Mouse (Mus musculus) liver, embryonic 15.5 days (tissue): Measurements from ENCODE around the gene Ptpn22. TPM values are rescaled to one million over a fixed set of nuclear protein-coding genes. Genes with fewer than 3 reads are reported as not detected.

Experiments used
- ATAC-seq: fragments of 200-750 bp; cut with Nextera tagmentation; 2 replicates; pipeline ENCODE4 v1.8.0; 2017; ENCODE audit warnings: moderate number of reproducible peaks, mild to moderate bottlenecking, moderate library complexity; ENCODE audit not compliant: insufficient read depth
- H3K27ac ChIP-seq: fragments of 300-500 bp; sonication (generic); replicated peaks from 2 replicates; pipeline ENCODE4 v1.5.1; 2015; ENCODE audit warnings: mild to moderate bottlenecking, inconsistent platforms
- H3K27me3 ChIP-seq: fragments of 300-500 bp; sonication (generic); 2 replicates; pipeline ENCODE4 v1.6.1; 2015; ENCODE audit warnings: mild to moderate bottlenecking, inconsistent platforms
- H3K36me3 ChIP-seq: fragments of 300-500 bp; sonication (generic); replicated peaks from 2 replicates; pipeline ENCODE4 v1.6.1; 2015; ENCODE audit warnings: moderate library complexity, mild to moderate bottlenecking, inconsistent platforms
- H3K4me1 ChIP-seq: fragments of 300-500 bp; sonication (generic); replicated peaks from 2 replicates; pipeline ENCODE4 v1.6.1; 2015; ENCODE audit warnings: inconsistent platforms
- H3K4me2 ChIP-seq: fragments of 300-500 bp; sonication (generic); 2 replicates; pipeline ENCODE4 v1.6.1; 2015; ENCODE audit warnings: moderate library complexity, mild to moderate bottlenecking, inconsistent platforms
- H3K4me3 ChIP-seq: fragments of 300-500 bp; sonication (generic); replicated peaks from 2 replicates; pipeline ENCODE4 v1.5.1; 2015; ENCODE audit warnings: mild to moderate bottlenecking, inconsistent platforms
- H3K9ac ChIP-seq: fragments of 300-500 bp; sonication (generic); 2 replicates; pipeline ENCODE4 v1.6.1; 2015; ENCODE audit warnings: moderate library complexity, mild to moderate bottlenecking, inconsistent platforms
- H3K9me3 ChIP-seq: fragments of 300-500 bp; sonication (generic); replicated peaks from 2 replicates; pipeline ENCODE4 v1.6.1; 2016; ENCODE audit warnings: inconsistent platforms
- WGBS: fragments of 180-500 bp; shearing (Covaris S2); methylation state at CpG from one replicate; pipeline ENCODE4 v1.1.7; 2015; ENCODE audit warnings: mixed read lengths; ENCODE audit not compliant: insufficient replicate concordance; 5-methylcytosine and 5-hydroxymethylcytosine counted together
- polyA plus RNA-seq: library from polyadenylated mRNA; unstranded; fragments of >200 nt; fragmentation: Nextera tagmentation; extraction: Ambion mirVana; gene quantifications from 2 replicates; pipeline ENCODE4 v1.2.1, GENCODE M21; 2015

Gene Ptpn22
- polyA plus RNA-seq, 1 experiment from 2014 or later, result 3.5 TPM

GRCm38 (mm10) chr3:103859851-103860391 lies 326 bp downstream of the Ptpn22 start:
- Histone ChIP-seq H3K4me3 (peak overlapping the region; percentile 26), H3K27me3 (no peaks in the 10 kb centered on the region), H3K36me3 (no peaks in the 10 kb centered on the region), H3K4me1 (peaks cover 4% of the 10 kb centered on the region; the same call in 1 of the 2 replicates), H3K9ac (no peak overlapping the region), H3K9me3 (no peaks in the 10 kb centered on the region), H3K4me2 (peak overlapping the region; percentile 39), H3K27ac (peak overlapping the region; percentile 58; the same call in 1 of the 2 replicates)
- 0 out of 2 replicates have a peak, but pooled peaks have one; percentile 18 for ATAC-seq
- 21% methylated on average over 6 of the region's 6 CpGs for WGBS

- Histone ChIP-seq H3K4me3 (no peak overlapping the region), H3K27me3 (no peaks in the 10 kb centered on the region), H3K9ac (no peak overlapping the region), H3K4me2 (no peak overlapping the region), H3K36me3 (no peaks in the 10 kb centered on the region), H3K9me3 (no peaks in the 10 kb centered on the region), H3K27ac (no peak overlapping the region), H3K4me1 (peaks cover 3% of the 10 kb centered on the region; the same call in 1 of the 2 replicates)
- ATAC-seq, result no peak
- WGBS, result 62% methylated on average over 4 of the region's 4 CpGs
Observed at GRCm38 (mm10) chr3:103862721-103863220, 3.2 kb downstream of the Ptpn22 start.

GRCm38 (mm10) chr3:103864200-103864599 lies 4.6 kb downstream of the Ptpn22 start:
- Histone ChIP-seq H3K36me3 (no peaks in the 10 kb centered on the region), H3K27me3 (no peaks in the 10 kb centered on the region), H3K9me3 (no peaks in the 10 kb centered on the region), H3K9ac (no peak overlapping the region), H3K27ac (no peak overlapping the region), H3K4me2 (no peak overlapping the region), H3K4me1 (no peaks in the 10 kb centered on the region), H3K4me3 (no peak overlapping the region)
- ATAC-seq, result no peak
- WGBS, result 73% methylated on average over 6 of the region's 6 CpGs

GRCm38 (mm10) chr3:103867424-103867971 lies 7.9 kb downstream of the Ptpn22 start:
- no peak overlapping the region for H3K9ac ChIP-seq
- H3K4me1 ChIP-seq, result no peaks in the 10 kb centered on the region
- ATAC-seq, result no peak
- H3K9me3 ChIP-seq, result no peaks in the 10 kb centered on the region
- H3K36me3 ChIP-seq, result no peaks in the 10 kb centered on the region
- 78% methylated on average over 5 of the region's 5 CpGs for WGBS
- H3K4me3 ChIP-seq, result no peak overlapping the region
- no peak overlapping the region for H3K27ac ChIP-seq
- H3K27me3 ChIP-seq, result no peaks in the 10 kb centered on the region
- no peak overlapping the region for H3K4me2 ChIP-seq

GRCm38 (mm10) chr3:103868008-103868407 lies 8.4 kb downstream of the Ptpn22 start:
- Histone ChIP-seq H3K4me2 (no peak overlapping the region), H3K36me3 (no peaks in the 10 kb centered on the region), H3K9me3 (no peaks in the 10 kb centered on the region), H3K27ac (no peak overlapping the region), H3K27me3 (no peaks in the 10 kb centered on the region), H3K4me3 (no peak overlapping the region), H3K9ac (no peak overlapping the region), H3K4me1 (no peaks in the 10 kb centered on the region)
- no peak for ATAC-seq
- 64% methylated on average over 4 of the region's 4 CpGs for WGBS

GRCm38 (mm10) chr3:103872663-103873098 lies 13.1 kb downstream of the Ptpn22 start:
- Histone ChIP-seq H3K4me2 (no peak overlapping the region), H3K36me3 (no peaks in the 10 kb centered on the region), H3K9ac (no peak overlapping the region), H3K4me3 (no peak overlapping the region), H3K9me3 (no peaks in the 10 kb centered on the region), H3K27ac (no peak overlapping the region), H3K4me1 (no peaks in the 10 kb centered on the region), H3K27me3 (no peaks in the 10 kb centered on the region)
- 32% methylated on average over 3 of the region's 3 CpGs for WGBS
- ATAC-seq, result no peak

- Histone ChIP-seq H3K9ac (no peak overlapping the region), H3K4me2 (no peak overlapping the region), H3K4me3 (no peak overlapping the region), H3K27ac (no peak overlapping the region), H3K4me1 (no peaks in the 10 kb centered on the region), H3K9me3 (no peaks in the 10 kb centered on the region), H3K27me3 (no peaks in the 10 kb centered on the region), H3K36me3 (no peaks in the 10 kb centered on the region)
- no peak for ATAC-seq
- WGBS, result 32% methylated on average over 7 of the region's 7 CpGs
Observed at GRCm38 (mm10) chr3:103874329-103874728, 14.7 kb downstream of the Ptpn22 start.

GRCm38 (mm10) chr3:103885946-103886345 lies 26.4 kb downstream of the Ptpn22 start:
- H3K9me3 ChIP-seq, result no peaks in the 10 kb centered on the region
- H3K4me2 ChIP-seq, result no peak overlapping the region
- H3K9ac ChIP-seq, result no peak overlapping the region
- 71% methylated on average over 11 of the region's 11 CpGs for WGBS
- no peaks in the 10 kb centered on the region for H3K36me3 ChIP-seq
- H3K27me3 ChIP-seq, result no peaks in the 10 kb centered on the region
- no peak for ATAC-seq
- no peak overlapping the region for H3K4me3 ChIP-seq
- H3K27ac ChIP-seq, result no peak overlapping the region
- no peaks in the 10 kb centered on the region for H3K4me1 ChIP-seq

GRCm38 (mm10) chr3:103887581-103887980 lies 28.0 kb downstream of the Ptpn22 start:
- Histone ChIP-seq H3K9ac (no peak overlapping the region), H3K27ac (no peak overlapping the region), H3K36me3 (no peaks in the 10 kb centered on the region), H3K4me1 (no peaks in the 10 kb centered on the region), H3K4me3 (no peak overlapping the region), H3K27me3 (no peaks in the 10 kb centered on the region), H3K4me2 (no peak overlapping the region), H3K9me3 (no peaks in the 10 kb centered on the region)
- WGBS, result 28% methylated on average over 3 of the region's 3 CpGs
- ATAC-seq, result no peak

- H3K4me1 ChIP-seq, result no peaks in the 10 kb centered on the region
- no peak for ATAC-seq
- H3K4me2 ChIP-seq, result no peak overlapping the region
- 65% methylated on average over 3 of the region's 3 CpGs for WGBS
- no peak overlapping the region for H3K9ac ChIP-seq
- H3K27ac ChIP-seq, result no peak overlapping the region
- no peaks in the 10 kb centered on the region for H3K36me3 ChIP-seq
- H3K4me3 ChIP-seq, result no peak overlapping the region
- H3K27me3 ChIP-seq, result no peaks in the 10 kb centered on the region
- no peaks in the 10 kb centered on the region for H3K9me3 ChIP-seq
Observed at GRCm38 (mm10) chr3:103893374-103893773, 33.8 kb downstream of the Ptpn22 start.

- H3K4me2 ChIP-seq, result no peak overlapping the region
- no peaks in the 10 kb centered on the region for H3K27me3 ChIP-seq
- WGBS, result 44% methylated on average over 1 of the region's 1 CpGs
- no peaks in the 10 kb centered on the region for H3K4me1 ChIP-seq
- no peak for ATAC-seq
- no peaks in the 10 kb centered on the region for H3K36me3 ChIP-seq
- H3K9ac ChIP-seq, result no peak overlapping the region
- no peak overlapping the region for H3K27ac ChIP-seq
- no peaks in the 10 kb centered on the region for H3K9me3 ChIP-seq
- no peak overlapping the region for H3K4me3 ChIP-seq
Observed at GRCm38 (mm10) chr3:103904705-103905104, 45.1 kb downstream of the Ptpn22 start.
